Mouse (Mus musculus) cerebral cortex, adult 2 months (tissue): ENCODE results near the gene Epb41l5.

ENCODE experiments used
- WGBS: fragments of 180-500 bp; shearing (Covaris S2); methylation state at CpG from one replicate; pipeline ENCODE4 v1.1.7; 2018; 5-methylcytosine and 5-hydroxymethylcytosine counted together

The Epb41l5 gene

GRCm38 (mm10) chr1:119590041-119590440 lies 58.8 kb downstream of the Epb41l5 start:
- 76% methylated on average over 2 of the region's 2 CpGs for WGBS

- 91% methylated on average over 2 of the region's 2 CpGs for WGBS
Observed at GRCm38 (mm10) chr1:119584974-119585373, 63.8 kb downstream of the Epb41l5 start.

- 94% methylated on average over 1 of the region's 1 CpGs for WGBS
Observed at GRCm38 (mm10) chr1:119570134-119570533, 78.7 kb downstream of the Epb41l5 start.

GRCm38 (mm10) chr1:119565531-119565930 lies 83.3 kb downstream of the Epb41l5 start:
- 98% methylated on average over 4 of the region's 4 CpGs for WGBS

- WGBS, result 48% methylated on average over 4 of the region's 4 CpGs
Observed at GRCm38 (mm10) chr1:119557641-119558395, 91.0 kb downstream of the Epb41l5 start.

DNA sequence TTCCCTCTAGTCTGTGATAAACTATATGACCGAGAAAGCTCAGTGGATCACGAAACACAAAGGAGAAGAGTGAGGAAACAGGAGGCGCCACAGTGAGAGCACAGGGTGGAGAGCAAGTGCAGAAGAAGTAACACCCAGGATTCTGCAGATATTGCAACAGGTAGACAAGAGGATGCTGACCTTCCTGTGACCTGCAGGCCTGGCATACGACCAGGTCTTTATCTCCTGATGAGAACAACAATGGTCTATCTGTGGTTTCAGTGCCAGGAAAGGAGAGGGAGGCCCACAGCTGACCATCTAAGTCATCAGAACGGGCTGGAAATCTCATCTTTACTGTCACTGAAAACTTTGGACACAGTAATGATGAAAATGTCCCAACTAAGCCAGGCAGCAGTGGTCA lies 93.1 kb downstream of the Epb41l5 start:
- 76% methylated on average over 5 of the region's 5 CpGs for WGBS

DNA sequence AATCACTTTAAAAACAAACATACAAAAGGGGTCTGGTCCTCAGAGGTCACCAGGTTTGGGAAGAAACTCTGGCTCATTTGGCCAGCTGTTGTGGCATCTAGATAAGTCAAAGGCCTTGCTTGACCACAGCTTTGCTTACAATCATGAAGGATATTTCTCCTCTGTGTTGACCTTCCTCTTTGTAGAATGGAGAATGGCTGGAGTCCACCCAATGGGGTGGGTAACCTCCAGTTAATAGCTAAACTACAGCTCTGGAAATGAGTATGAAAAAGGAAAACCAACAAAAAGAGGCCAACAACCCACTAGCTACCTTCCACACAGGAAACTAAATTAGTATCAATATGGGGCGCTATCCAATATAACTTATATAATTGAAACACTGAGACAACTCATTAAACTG lies 97.1 kb downstream of the Epb41l5 start:
- WGBS, result 98% methylated on average over 1 of the region's 1 CpGs

- WGBS, result 95% methylated on average over 2 of the region's 2 CpGs
Observed at GRCm38 (mm10) chr1:119550064-119550463, 98.7 kb downstream of the Epb41l5 start.

GRCm38 (mm10) chr1:119549327-119549689 lies 99.5 kb downstream of the Epb41l5 start:
- WGBS, result 92% methylated on average over 7 of the region's 7 CpGs

DNA sequence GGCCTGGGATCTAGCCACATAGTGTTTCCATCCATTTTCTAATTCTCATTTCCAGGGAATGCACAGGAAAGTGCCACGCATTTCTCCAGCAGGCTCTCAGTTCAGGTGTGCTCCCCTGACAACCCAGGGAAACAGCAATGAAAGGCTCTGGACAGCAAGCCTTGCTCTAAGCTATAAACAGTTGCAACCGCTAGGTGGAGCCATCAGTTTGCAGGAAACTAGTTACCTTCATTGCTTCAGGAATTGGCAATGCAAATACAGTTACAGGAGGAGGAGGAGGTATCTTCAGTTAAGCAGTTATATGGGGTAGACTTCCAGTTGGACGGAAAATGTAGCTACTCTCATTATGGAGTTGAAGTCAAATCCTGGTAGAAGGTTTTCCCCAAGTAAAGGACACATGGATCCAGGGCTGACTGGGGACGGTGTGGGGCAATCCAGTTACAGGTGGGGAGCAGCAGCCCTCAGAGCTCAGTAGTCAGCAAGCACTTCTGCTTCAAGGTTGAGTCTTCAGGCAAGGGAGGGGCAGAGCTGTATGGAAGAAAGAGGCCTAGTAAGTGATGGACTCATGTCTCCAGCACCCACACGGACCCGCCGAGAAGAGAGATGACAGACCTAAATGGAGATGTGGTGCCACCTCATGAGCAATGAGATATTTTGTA lies 100.0 kb downstream of the Epb41l5 start:
- WGBS, result 53% methylated on average over 7 of the region's 7 CpGs

- 83% methylated on average over 3 of the region's 3 CpGs for WGBS
Observed at GRCm38 (mm10) chr1:119546490-119546889, 102.3 kb downstream of the Epb41l5 start.

DNA sequence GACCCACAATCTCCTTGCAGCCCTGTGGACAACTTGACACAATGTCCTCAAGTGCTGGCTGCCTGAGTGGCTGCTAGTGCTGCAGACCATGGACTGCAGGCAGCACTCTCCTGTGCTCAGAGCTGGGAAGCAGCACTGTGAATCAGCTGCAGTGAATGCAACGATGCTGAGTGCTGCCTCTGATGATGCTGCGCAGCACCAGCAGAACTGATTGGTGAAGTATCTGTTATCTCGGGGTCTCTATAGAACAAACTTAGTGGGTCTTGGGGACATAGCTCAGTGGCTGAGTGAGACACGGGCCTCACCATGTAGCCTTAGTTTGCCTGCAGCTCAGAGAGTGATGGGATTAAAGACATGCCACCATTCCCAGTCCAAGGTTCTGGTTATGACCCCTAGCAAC lies 103.1 kb downstream of the Epb41l5 start:
- 93% methylated on average over 4 of the region's 4 CpGs for WGBS

DNA sequence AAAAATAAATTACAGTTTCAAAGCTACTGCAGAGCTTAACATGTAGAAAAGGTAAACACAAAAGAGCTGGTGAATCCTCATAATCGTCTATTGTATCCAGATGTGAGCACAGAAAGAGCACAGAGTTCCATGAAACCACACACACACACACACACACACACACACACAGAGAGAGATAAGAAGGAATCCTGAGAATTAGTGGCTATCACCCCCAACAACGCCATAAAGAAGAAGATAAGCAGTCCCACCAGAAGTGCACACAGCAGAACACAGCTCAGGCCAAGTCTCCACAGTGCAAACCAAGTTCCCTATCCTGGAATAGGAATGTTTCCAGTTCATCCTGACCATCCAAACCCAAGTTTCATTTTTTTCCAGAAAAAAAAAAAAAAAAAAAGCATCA lies 103.6 kb downstream of the Epb41l5 start:
- WGBS, result 81% methylated on average over 2 of the region's 2 CpGs

DNA sequence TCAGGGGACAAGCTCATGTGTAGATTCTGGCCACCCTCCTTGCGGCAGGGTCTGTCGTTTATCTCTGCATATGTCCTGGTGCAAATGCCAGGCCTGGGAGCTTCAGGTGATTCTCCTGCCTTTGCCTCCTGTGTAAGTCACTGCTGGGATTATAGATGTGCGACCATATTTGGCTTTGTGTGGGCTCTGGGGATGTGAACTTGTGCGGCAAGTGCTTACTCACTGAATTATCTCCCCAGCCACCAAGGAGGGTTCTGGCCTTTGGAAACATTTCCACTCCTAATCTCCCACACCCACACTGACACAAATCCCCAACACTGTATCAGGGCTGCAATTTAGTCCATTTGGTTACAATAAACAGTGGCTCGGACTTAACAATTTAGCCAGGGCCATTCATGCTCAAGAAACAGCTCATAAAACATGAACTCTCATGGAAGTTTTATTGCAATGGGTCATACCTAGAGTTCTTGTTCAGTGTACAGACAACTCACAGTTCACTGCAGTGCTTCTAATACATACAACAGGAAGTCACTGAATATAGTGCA lies 104.1 kb downstream of the Epb41l5 start:
- 91% methylated on average over 5 of the region's 5 CpGs for WGBS

DNA sequence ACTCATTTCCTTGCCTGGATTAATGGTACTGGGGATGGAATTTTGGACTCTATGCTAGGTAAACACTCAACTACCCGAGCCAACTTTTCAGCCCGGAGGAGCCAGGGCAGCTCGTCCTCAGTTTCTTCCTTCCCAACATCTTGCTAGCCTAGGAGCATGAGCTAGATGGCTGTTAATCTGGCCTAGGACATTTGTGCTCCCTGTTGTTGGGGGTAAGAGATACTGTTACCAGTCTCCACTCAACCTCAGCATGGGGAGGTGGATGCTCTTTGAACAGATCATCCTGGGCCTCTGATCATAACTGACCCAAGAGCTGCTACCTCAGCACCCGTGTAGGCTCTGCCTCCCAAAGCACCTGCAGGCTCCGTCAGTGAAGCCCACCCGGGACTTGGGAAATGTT lies 105.5 kb downstream of the Epb41l5 start:
- 95% methylated on average over 6 of the region's 6 CpGs for WGBS

DNA sequence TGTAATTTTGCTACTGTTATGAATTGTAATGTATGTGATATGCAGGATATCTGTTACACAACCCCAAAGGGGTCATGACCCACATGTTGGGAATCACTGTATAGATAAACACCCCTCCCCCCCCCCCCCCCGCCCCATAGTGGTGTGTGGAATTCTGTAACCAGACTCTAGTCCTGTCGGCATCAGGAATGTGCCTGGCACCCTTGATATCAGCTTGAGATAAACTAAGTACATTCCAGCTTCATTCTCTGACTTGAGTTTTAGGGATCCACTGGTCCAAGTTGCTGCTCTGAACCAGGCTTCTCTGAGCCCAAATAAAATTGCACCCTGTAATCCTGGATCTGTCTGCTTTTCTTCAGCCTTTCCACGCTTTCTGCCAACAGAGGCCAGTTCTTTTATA lies 107.2 kb downstream of the Epb41l5 start:
- 80% methylated on average over 3 of the region's 3 CpGs for WGBS

DNA sequence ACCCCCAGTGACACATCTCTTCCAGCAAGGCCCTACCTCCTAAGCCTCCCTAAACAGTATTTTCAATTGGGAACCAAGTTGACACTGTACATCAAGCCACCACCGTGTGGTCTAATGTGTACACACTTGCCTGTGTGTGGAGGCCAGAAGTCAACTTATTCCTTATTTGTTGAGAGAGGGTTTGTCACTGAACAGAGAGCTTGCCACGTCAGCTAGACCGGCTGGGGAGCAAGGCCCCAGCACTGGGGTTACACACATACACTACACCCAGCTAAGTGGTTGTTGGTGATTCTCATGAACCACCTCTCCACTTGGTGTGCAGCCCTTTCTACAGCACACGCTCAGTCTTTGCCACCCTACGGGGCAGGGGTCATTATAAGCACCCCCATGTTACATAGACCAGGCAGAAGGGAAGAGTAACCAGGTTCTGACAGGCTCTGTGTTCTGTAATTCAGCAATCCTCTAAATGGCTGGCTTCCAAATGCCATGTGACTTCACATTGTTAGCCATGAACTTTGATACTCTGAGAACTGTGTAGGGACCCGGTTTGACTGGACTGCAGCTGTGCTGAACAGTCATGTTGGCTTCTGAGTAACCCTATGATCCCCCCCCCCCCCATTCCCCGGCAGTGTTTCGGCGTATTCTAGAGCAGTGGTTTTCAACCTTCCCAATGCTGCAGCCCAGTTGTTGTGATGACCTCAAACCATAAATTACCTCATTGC lies 107.8 kb downstream of the Epb41l5 start:
- 85% methylated on average over 9 of the region's 9 CpGs for WGBS

GRCm38 (mm10) chr1:119539252-119539651 lies 109.5 kb downstream of the Epb41l5 start:
- 71% methylated on average over 2 of the region's 2 CpGs for WGBS

GRCm38 (mm10) chr1:119537651-119538050 lies 111.1 kb downstream of the Epb41l5 start:
- 95% methylated on average over 6 of the region's 6 CpGs for WGBS

GRCm38 (mm10) chr1:119536122-119536521 lies 112.7 kb downstream of the Epb41l5 start:
- 91% methylated on average over 2 of the region's 2 CpGs for WGBS

- WGBS, result 87% methylated on average over 5 of the region's 5 CpGs
Observed at GRCm38 (mm10) chr1:119534341-119534740, 114.5 kb downstream of the Epb41l5 start.

GRCm38 (mm10) chr1:119533093-119533805 lies 115.6 kb downstream of the Epb41l5 start:
- WGBS, result 60% methylated on average over 18 of the region's 18 CpGs
